Mouse (Mus musculus): ENCODE measurements around the gene Olfr812.
"Not testable (repeated sequence)": the region's sequence is repeated elsewhere in the genome, so short reads cannot be mapped to it uniquely, and the experiment has no call there.

Olfr812 gene

GRCm38 (mm10) chr10:129845994-129846393, at the start of gene Olfr812:
Gene Olfr812 (minus strand): TSS chr10:129846094.
- no peak for DNase-seq (ENCODE audit: low spot score in 2 of 2)

- DNase-seq (ENCODE audit: low spot score in 2 of 2), result no peak
Measured at GRCm38 (mm10) chr10:129885934-129886333, 40.0 kb upstream of the Olfr812 start.

- not testable (repeated sequence) for DNase-seq (ENCODE audit: low spot score in 2 of 2)
Measured at GRCm38 (mm10) chr10:129885496-129885895, 39.6 kb upstream of the Olfr812 start.

GRCm38 (mm10) chr10:129879751-129880150, 33.9 kb upstream of the Olfr812 start, which contains the start of gene Olfr814:
Gene Olfr814 (minus strand): TSS chr10:129879851.
- not testable (repeated sequence) for DNase-seq (ENCODE audit: low spot score in 2 of 2)

- DNase-seq (ENCODE audit: low spot score in 2 of 2), result no peak
Measured at GRCm38 (mm10) chr10:129855067-129855466, 9.2 kb upstream of the Olfr812 start, which contains the start of gene Olfr813. Gene Olfr813 (plus strand): TSS chr10:129855367.

GRCm38 (mm10) chr10:129847343-129847742, 1.4 kb upstream of the Olfr812 start:
- DNase-seq (ENCODE audit: low spot score in 2 of 2), result no peak

GRCm38 (mm10) chr10:129804296-129804695, 41.6 kb downstream of the Olfr812 start, which contains the start of gene Olfr811:
Gene Olfr811 (minus strand): TSS chr10:129804396.
- DNase-seq (ENCODE audit: low spot score in 2 of 2), result no peak

GRCm38 (mm10) chr10:129794817-129795216, 51.1 kb downstream of the Olfr812 start, which contains the start of gene Olfr810:
Gene Olfr810 (minus strand): TSS chr10:129794917.
- no peak for DNase-seq (ENCODE audit: low spot score in 2 of 2)

All from cerebellum, postnatal 4 days (tissue).